Mouse (Mus musculus) monocyte, adult 2 months (primary cell): ENCODE data around the gene 1700001P01Rik.
"Not testable (repeated sequence)": the region's sequence is repeated elsewhere in the genome, so short reads cannot be mapped to it uniquely, and the experiment has no call there.

Experiments
- DNase-seq, 2 experiments: peaks; one replicate each; pipeline ENCODE4 v3.0.0; 2022; ENCODE audit warnings: low spot score in 2 of 2, low read depth in 1 of 2

Gene 1700001P01Rik

GRCm38 (mm10) chr11:97797369-97798082 lies 21.8 kb upstream of the 1700001P01Rik start:
- DNase-seq, result no peak

- DNase-seq, result peak; percentile 17 to 68
Measured at GRCm38 (mm10) chr11:97796910-97797309, 21.2 kb upstream of the 1700001P01Rik start.

GRCm38 (mm10) chr11:97793165-97793564 lies 17.4 kb upstream of the 1700001P01Rik start:
- no peak for DNase-seq

GRCm38 (mm10) chr11:97790778-97791438 lies 15.2 kb upstream of the 1700001P01Rik start:
- DNase-seq, result not testable (repeated sequence)

GRCm38 (mm10) chr11:97789727-97790126 lies 14.0 kb upstream of the 1700001P01Rik start:
- no peak for DNase-seq

GRCm38 (mm10) chr11:97787961-97788360 lies 12.2 kb upstream of the 1700001P01Rik start:
- DNase-seq, result no peak

- DNase-seq, result no peak
Measured at GRCm38 (mm10) chr11:97782564-97782895, 6.8 kb upstream of the 1700001P01Rik start.

GRCm38 (mm10) chr11:97781832-97782563 lies 6.3 kb upstream of the 1700001P01Rik start, which contains the start of gene Rpl23:
Gene Rpl23, minus strand, starts transcription at chr11:97782437.
- peak; percentile 95 to 98 for DNase-seq

- DNase-seq, result no peak
Measured at GRCm38 (mm10) chr11:97781478-97781831, 5.7 kb upstream of the 1700001P01Rik start.

GRCm38 (mm10) chr11:97779968-97780701 lies 4.4 kb upstream of the 1700001P01Rik start:
- no peak for DNase-seq

- DNase-seq, result no peak
Measured at GRCm38 (mm10) chr11:97778918-97779317, 3.2 kb upstream of the 1700001P01Rik start.

- no peak for DNase-seq
Measured at GRCm38 (mm10) chr11:97777129-97777529, 1.4 kb upstream of the 1700001P01Rik start.

GRCm38 (mm10) chr11:97776497-97777128 lies 895 bp upstream of the 1700001P01Rik start:
- no peak for DNase-seq

- DNase-seq, result no peak
Measured at GRCm38 (mm10) chr11:97775186-97775585, 532 bp downstream of the 1700001P01Rik start.

- no peak for DNase-seq
Measured at GRCm38 (mm10) chr11:97771410-97771809, 4.3 kb downstream of the 1700001P01Rik start.

GRCm38 (mm10) chr11:97769704-97770103 lies 6.0 kb downstream of the 1700001P01Rik start:
- no peak for DNase-seq

- peak; percentile 90 to 96 for DNase-seq
Measured at GRCm38 (mm10) chr11:97766154-97766881, 9.4 kb downstream of the 1700001P01Rik start, which contains the start of gene Cwc25. Gene Cwc25, minus strand, starts transcription at chr11:97766556.

GRCm38 (mm10) chr11:97761638-97762037 lies 14.1 kb downstream of the 1700001P01Rik start:
- DNase-seq, result no peak

GRCm38 (mm10) chr11:97758942-97759341 lies 16.8 kb downstream of the 1700001P01Rik start:
- DNase-seq, result no peak

- no peak for DNase-seq
Measured at GRCm38 (mm10) chr11:97758125-97758524, 17.6 kb downstream of the 1700001P01Rik start.
